Mouse (Mus musculus) hindbrain, postnatal 0 days (tissue): Measurements from ENCODE around the gene Btg1. TPM values are rescaled to one million over a fixed set of nuclear protein-coding genes. Genes with fewer than 3 reads are reported as not detected.
A peak's percentile ranks its signal among the peaks of the same experiment; 100 is the strongest.

Source experiments
- ATAC-seq: fragments of 200-750 bp; cut with Nextera tagmentation; 2 replicates; pipeline ENCODE4 v1.8.0; 2017; ENCODE audit warnings: mild to moderate bottlenecking, moderate TSS enrichment, moderate library complexity
- DNase-seq: peaks from one replicate; pipeline ENCODE4 v3.0.0-alpha.2; 2015; ENCODE audit warnings: low spot score
- H3K27ac ChIP-seq: fragments of 300-500 bp; sonication (generic); 2 replicates; pipeline ENCODE4 v1.5.1; 2014; ENCODE audit warnings: mild to moderate bottlenecking
- H3K27me3 ChIP-seq: fragments of 300-500 bp; sonication (generic); 2 replicates; pipeline ENCODE4 v1.6.1; 2014; ENCODE audit warnings: low read length, mixed read lengths; ENCODE audit not compliant: insufficient read depth
- H3K36me3 ChIP-seq: fragments of 300-500 bp; sonication (generic); 2 replicates; pipeline ENCODE4 v1.6.1; 2014; ENCODE audit warnings: low read length, mixed read lengths; ENCODE audit not compliant: insufficient read depth
- H3K4me1 ChIP-seq: fragments of 300-500 bp; sonication (generic); 2 replicates; pipeline ENCODE4 v1.6.1; 2014; ENCODE audit warnings: antibody characterized with exemption, low read length, mixed read lengths; ENCODE audit not compliant: insufficient read depth
- H3K4me2 ChIP-seq: fragments of 300-500 bp; sonication (generic); 2 replicates; pipeline ENCODE4 v1.6.1; 2014; ENCODE audit warnings: low read depth, mild to moderate bottlenecking, low read length, moderate library complexity, mixed read lengths
- H3K4me3 ChIP-seq: fragments of 300-500 bp; sonication (generic); 2 replicates; pipeline ENCODE4 v1.5.1; 2014; ENCODE audit warnings: low read length
- H3K9ac ChIP-seq: fragments of 300-500 bp; sonication (generic); replicated peaks from 2 replicates; pipeline ENCODE4 v1.6.1; 2014; ENCODE audit warnings: mild to moderate bottlenecking, low read length, moderate library complexity, mixed read lengths
- H3K9me3 ChIP-seq: fragments of 300-500 bp; sonication (generic); 2 replicates; pipeline ENCODE4 v1.6.1; 2016; ENCODE audit warnings: low read length, mixed read lengths
- CTCF ChIP-seq: IDR thresholded peaks from 2 replicates; pipeline ENCODE4 v1.5.1; 2016; ENCODE audit warnings: antibody characterized with exemption, control low read depth, low read depth
- WGBS: fragments of 180-500 bp; shearing (Covaris S2); extraction: QIAGEN DNeasy Blood & Tissue Kit; methylation state at CpG from one replicate; pipeline ENCODE4 v1.1.7; 2014; 5-methylcytosine and 5-hydroxymethylcytosine counted together
- polyA plus RNA-seq: library from polyadenylated mRNA; unstranded; fragments of >200 nt; fragmentation: Nextera tagmentation; extraction: Ambion mirVana; gene quantifications from 2 replicates; pipeline ENCODE4 v1.2.1, GENCODE M21; 2015
- total RNA-seq: library from RNA; depleted of rRNA; stranded (reverse); fragments of >200 nt; gene quantifications from 2 replicates; pipeline ENCODE4 v1.2.3, GENCODE M21; 2014

The Btg1 gene
- total and polyA plus RNA-seq, 2 experiments from 2014 or later = 18.9 to 28.6 TPM

- H3K27me3 ChIP-seq = no peaks in the 10 kb centered on the region
- ATAC-seq (no peak), DNase-seq (no peak)
- no peak overlapping the region for H3K4me3 ChIP-seq
- TF ChIP-seq CTCF = no peak
- no peak overlapping the region for H3K9ac ChIP-seq
- 80% methylated on average over 4 of the region's 4 CpGs for WGBS
- H3K4me1 ChIP-seq = no peaks in the 10 kb centered on the region
- no peak overlapping the region for H3K4me2 ChIP-seq
- H3K9me3 ChIP-seq = no peaks in the 10 kb centered on the region
- H3K36me3 ChIP-seq = no peaks in the 10 kb centered on the region
- no peak overlapping the region for H3K27ac ChIP-seq
These were observed 9.1 kb upstream of the Btg1 start for GRCm38 (mm10) chr10:96607617-96608185.

GRCm38 (mm10) chr10:96609356-96610345 is 7.2 kb upstream of the Btg1 start:
- H3K4me1 ChIP-seq = no peaks in the 10 kb centered on the region
- DNase-seq (no peak), ATAC-seq (no peak)
- TF ChIP-seq CTCF = no peak
- H3K4me2 ChIP-seq = no peak overlapping the region
- H3K9ac ChIP-seq = no peak overlapping the region
- H3K27me3 ChIP-seq = no peaks in the 10 kb centered on the region
- no peak overlapping the region for H3K27ac ChIP-seq
- no peaks in the 10 kb centered on the region for H3K36me3 ChIP-seq
- H3K9me3 ChIP-seq = no peaks in the 10 kb centered on the region
- WGBS = 82% methylated on average over 8 of the region's 8 CpGs
- no peak overlapping the region for H3K4me3 ChIP-seq

GRCm38 (mm10) chr10:96616001-96616708 is 651 bp upstream of the Btg1 start:
- Histone ChIP-seq H3K4me1 (no peaks in the 10 kb centered on the region), H3K27me3 (no peaks in the 10 kb centered on the region), H3K27ac (peak overlapping the region; percentile 80), H3K4me3 (peak overlapping the region; percentile 98), H3K9ac (peak overlapping the region; percentile 68), H3K4me2 (peak overlapping the region; percentile 71), H3K9me3 (no peaks in the 10 kb centered on the region), H3K36me3 (no peaks in the 10 kb centered on the region)
- DNase-seq (no peak), ATAC-seq (no peak)
- WGBS = 1% methylated on average over 20 of the region's 24 CpGs
- no peak for TF ChIP-seq CTCF

- Histone ChIP-seq H3K4me1 (0 out of 2 replicates have a peak, but pooled peaks cover under 1% of the 10 kb centered on the region), H3K9me3 (no peaks in the 10 kb centered on the region), H3K4me2 (peak overlapping the region; percentile 53), H3K36me3 (no peaks in the 10 kb centered on the region), H3K27me3 (no peaks in the 10 kb centered on the region), H3K9ac (peak overlapping the region; percentile 98), H3K27ac (peak overlapping the region; percentile 94), H3K4me3 (peak overlapping the region; percentile 98)
- 1% methylated on average over 71 of the region's 78 CpGs for WGBS
- peak; percentile 58 for DNase-seq
- ATAC-seq = peak; percentile 36
- no peak for TF ChIP-seq CTCF
These were observed 580 bp downstream of the Btg1 start for GRCm38 (mm10) chr10:96617221-96617950.

- peaks cover 7% of the 10 kb centered on the region; the same call in 1 of the 2 replicates for H3K4me1 ChIP-seq
- peak overlapping the region; percentile 94 for H3K27ac ChIP-seq
- under 1% methylated on average over 29 of the region's 29 CpGs for WGBS
- DNase-seq (peak; percentile 68), ATAC-seq (no peak; the same call in 1 of the 2 replicates)
- H3K36me3 ChIP-seq = no peaks in the 10 kb centered on the region
- H3K4me2 ChIP-seq = peak overlapping the region; percentile 53
- H3K4me3 ChIP-seq = peak overlapping the region; percentile 98
- peak; percentile 64 for TF ChIP-seq CTCF
- no peaks in the 10 kb centered on the region for H3K27me3 ChIP-seq
- peak overlapping the region; percentile 98 for H3K9ac ChIP-seq
- no peaks in the 10 kb centered on the region for H3K9me3 ChIP-seq
These were observed 1.3 kb downstream of the Btg1 start for GRCm38 (mm10) chr10:96617951-96618575.
